Mouse (Mus musculus): ENCODE results near the gene Coa6. TPM values are rescaled to one million over a fixed set of nuclear protein-coding genes. Genes with fewer than 3 reads are reported as not detected.
"Not testable (repeated sequence)": the region's sequence is repeated elsewhere in the genome, so short reads cannot be mapped to it uniquely, and the experiment has no call there.

Gene Coa6
- polyA plus RNA-seq, 1 experiment from 2014 or later: 47.7 TPM

DNA sequence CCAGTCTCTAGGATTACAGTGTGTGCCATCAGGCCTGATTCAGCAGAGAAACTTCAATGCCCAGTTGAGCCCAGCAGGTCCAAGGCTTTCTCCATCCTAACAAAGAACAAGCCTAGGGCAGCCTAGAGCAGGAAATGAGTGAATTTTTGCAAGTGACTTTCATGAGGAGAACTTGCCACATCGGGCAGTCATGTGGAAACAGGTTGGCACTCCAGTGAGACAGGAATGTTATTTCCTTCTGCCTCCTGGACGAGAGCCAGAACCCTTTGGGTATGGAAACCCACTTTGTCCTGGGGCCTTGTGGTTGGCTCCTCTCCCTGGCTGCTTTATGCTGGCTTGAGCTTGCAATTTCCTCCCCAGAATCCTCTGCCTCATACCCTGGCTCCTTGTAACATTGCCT, 30.8 kb upstream of the Coa6 start:
- DNase-seq (peak; percentile 18), ATAC-seq (ENCODE audit: insufficient read depth) (no peak)
- Histone ChIP-seq H3K4me2 (no peak overlapping the region), H3K9ac (no peak overlapping the region), H3K4me3 (ENCODE audit: low read depth, low read length) (no peak overlapping the region), H3K27me3 (ENCODE audit: insufficient read depth, low read length) (no peaks in the 10 kb centered on the region), H3K9me3 (ENCODE audit: low read depth, low read length) (no peaks in the 10 kb centered on the region), H3K27ac (ENCODE audit: low read depth) (no peak overlapping the region), H3K36me3 (ENCODE audit: insufficient read depth) (no peaks in the 10 kb centered on the region), H3K4me1 (ENCODE audit: insufficient read depth) (no peaks in the 10 kb centered on the region)
- TF ChIP-seq CTCF (IDR thresholded peaks at IDR 0.05; ENCODE audit: low read depth): no peak
- 53% methylated on average over 2 of the region's 2 CpGs for WGBS

DNA sequence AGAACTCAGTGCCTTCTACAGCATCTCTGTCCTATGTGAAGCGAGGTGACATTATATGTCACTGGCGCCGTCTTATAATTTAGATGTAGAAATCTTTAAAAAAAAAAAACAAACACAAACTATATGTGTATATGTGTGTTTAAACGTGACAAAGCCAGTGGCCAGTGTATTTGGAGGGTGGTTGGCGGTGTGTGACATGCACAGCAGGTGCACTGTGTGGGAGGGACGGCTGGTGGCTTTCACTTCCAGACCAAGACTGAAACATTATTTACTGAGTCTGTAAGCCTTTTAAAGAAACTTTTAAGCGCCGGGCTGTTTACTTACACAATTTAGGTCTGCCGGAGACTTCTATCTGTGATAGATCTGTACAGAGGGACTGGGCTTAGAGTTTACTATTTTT, 26.9 kb upstream of the Coa6 start:
- H3K4me2 ChIP-seq: no peak overlapping the region
- no peak overlapping the region for H3K27ac ChIP-seq (ENCODE audit: low read depth)
- no peaks in the 10 kb centered on the region for H3K4me1 ChIP-seq (ENCODE audit: insufficient read depth)
- H3K27me3 ChIP-seq (ENCODE audit: insufficient read depth, low read length): no peaks in the 10 kb centered on the region
- no peak for DNase-seq
- no peak overlapping the region for H3K9ac ChIP-seq
- H3K4me3 ChIP-seq (ENCODE audit: low read depth, low read length): no peak overlapping the region
- H3K36me3 ChIP-seq (ENCODE audit: insufficient read depth): no peaks in the 10 kb centered on the region
- TF ChIP-seq CTCF (IDR thresholded peaks at IDR 0.05; ENCODE audit: low read depth): no peak
- WGBS: 73% methylated on average over 9 of the region's 9 CpGs
- ATAC-seq (ENCODE audit: insufficient read depth): no peak
- no peaks in the 10 kb centered on the region for H3K9me3 ChIP-seq (ENCODE audit: low read depth, low read length)

DNA sequence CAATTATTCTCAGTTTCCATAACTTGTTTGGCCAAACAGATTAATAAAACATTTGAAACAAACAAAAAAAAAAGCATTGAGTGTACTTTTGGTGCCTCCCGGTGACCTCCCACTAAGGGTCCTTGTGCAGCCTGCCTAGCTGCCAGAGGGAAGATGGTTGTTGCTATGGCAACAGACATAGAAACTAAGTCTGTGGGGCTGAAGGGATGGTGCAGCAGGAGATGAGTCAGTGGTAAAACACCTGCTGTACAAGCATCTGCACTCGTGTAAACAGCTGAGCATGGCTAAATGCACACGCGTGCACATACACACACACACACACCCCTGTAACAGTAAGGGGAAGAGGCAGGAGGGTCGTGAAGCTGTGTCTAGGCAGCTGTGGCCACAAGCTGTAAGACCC, 26.4 kb upstream of the Coa6 start:
- Histone ChIP-seq H3K4me2 (no peak overlapping the region), H3K4me1 (ENCODE audit: insufficient read depth) (no peaks in the 10 kb centered on the region), H3K9me3 (ENCODE audit: low read depth, low read length) (no peaks in the 10 kb centered on the region), H3K27ac (ENCODE audit: low read depth) (no peak overlapping the region), H3K27me3 (ENCODE audit: insufficient read depth, low read length) (no peaks in the 10 kb centered on the region), H3K36me3 (ENCODE audit: insufficient read depth) (no peaks in the 10 kb centered on the region), H3K4me3 (ENCODE audit: low read depth, low read length) (no peak overlapping the region), H3K9ac (no peak overlapping the region)
- ATAC-seq (ENCODE audit: insufficient read depth) (no peak), DNase-seq (no peak)
- 72% methylated on average over 5 of the region's 5 CpGs for whole genome bisulfite sequencing
- no peak for TF ChIP-seq CTCF (IDR thresholded peaks at IDR 0.05; ENCODE audit: low read depth)

DNA sequence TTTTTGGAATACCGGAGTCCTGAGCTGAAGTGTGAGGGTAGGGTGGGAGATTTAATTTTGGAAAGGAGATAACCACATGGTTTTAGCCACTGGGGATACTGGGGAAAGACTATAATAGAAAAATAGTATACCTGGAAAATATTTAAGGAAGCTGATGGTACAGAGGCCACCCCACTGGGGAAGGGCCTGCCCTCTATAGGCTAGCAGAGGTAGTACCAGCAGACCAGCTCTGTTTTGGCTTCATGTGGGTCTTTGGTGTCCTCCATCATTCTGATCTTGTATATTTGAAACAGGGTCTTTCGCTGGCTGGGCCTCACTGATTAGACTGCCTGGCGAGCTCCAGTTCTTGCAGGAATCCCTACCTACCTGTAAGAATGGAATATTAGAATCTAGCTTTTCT, 24.0 kb upstream of the Coa6 start:
- Histone ChIP-seq H3K36me3 (ENCODE audit: insufficient read depth) (no peaks in the 10 kb centered on the region), H3K4me3 (ENCODE audit: low read depth, low read length) (no peak overlapping the region), H3K27me3 (ENCODE audit: insufficient read depth, low read length) (no peaks in the 10 kb centered on the region), H3K27ac (ENCODE audit: low read depth) (no peak overlapping the region), H3K4me2 (no peak overlapping the region), H3K9me3 (ENCODE audit: low read depth, low read length) (no peaks in the 10 kb centered on the region), H3K9ac (no peak overlapping the region), H3K4me1 (ENCODE audit: insufficient read depth) (no peaks in the 10 kb centered on the region)
- WGBS: 76% methylated on average over 3 of the region's 3 CpGs
- DNase-seq (no peak), ATAC-seq (ENCODE audit: insufficient read depth) (no peak)
- TF ChIP-seq CTCF (IDR thresholded peaks at IDR 0.05; ENCODE audit: low read depth): peak; percentile 46

DNA sequence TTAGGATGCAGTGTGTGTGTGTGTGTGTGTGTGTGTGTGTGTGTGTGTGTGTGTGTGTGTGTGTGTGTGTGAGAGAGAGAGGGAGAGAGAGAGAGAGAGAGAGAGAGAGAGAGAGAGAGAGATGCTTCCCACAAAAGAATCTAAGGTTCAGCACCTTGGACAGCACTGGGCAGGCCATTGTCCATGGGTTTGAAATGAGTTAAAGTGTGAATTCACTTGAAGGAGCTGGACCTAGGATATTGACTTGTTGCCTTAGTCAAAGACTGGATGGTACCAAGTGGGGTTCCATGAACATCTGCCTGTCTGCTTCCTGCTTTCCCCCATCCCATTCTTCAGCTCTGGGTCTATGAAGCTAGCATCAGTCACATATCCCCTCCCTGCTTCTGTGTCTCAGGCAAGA, 17.8 kb upstream of the Coa6 start:
- DNase-seq: peak; percentile 85
- H3K27ac ChIP-seq (ENCODE audit: low read depth); H3K4me1 ChIP-seq (ENCODE audit: insufficient read depth); H3K9me3 ChIP-seq (ENCODE audit: low read depth, low read length); H3K4me3 ChIP-seq (ENCODE audit: low read depth, low read length); H3K4me2 ChIP-seq; H3K27me3 ChIP-seq (ENCODE audit: insufficient read depth, low read length); H3K9ac ChIP-seq; ATAC-seq (ENCODE audit: insufficient read depth); H3K36me3 ChIP-seq (ENCODE audit: insufficient read depth): not testable (repeated sequence)

DNA sequence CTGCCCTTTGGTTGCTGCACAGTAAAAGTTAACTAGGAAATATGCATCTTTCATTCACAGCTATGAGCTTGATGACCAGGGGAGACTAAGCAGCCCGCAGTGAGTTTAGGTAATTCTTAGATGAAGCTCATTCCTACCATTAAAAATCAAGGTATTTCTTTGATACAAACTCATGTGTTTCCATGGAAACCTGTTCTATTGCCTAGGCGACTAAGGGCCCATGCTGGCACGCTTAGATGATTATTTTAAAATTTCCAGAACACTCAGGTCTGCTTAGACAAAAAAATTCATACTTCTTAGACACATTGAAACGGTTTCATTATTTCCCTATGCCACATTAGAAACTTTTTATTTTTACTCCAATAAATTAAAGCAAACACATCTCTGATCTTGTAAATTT, 17.3 kb upstream of the Coa6 start:
- Histone ChIP-seq H3K27ac (ENCODE audit: low read depth) (no peak overlapping the region), H3K9ac (no peak overlapping the region), H3K4me1 (ENCODE audit: insufficient read depth) (no peaks in the 10 kb centered on the region), H3K36me3 (ENCODE audit: insufficient read depth) (no peaks in the 10 kb centered on the region), H3K27me3 (ENCODE audit: insufficient read depth, low read length) (no peaks in the 10 kb centered on the region), H3K9me3 (ENCODE audit: low read depth, low read length) (no peaks in the 10 kb centered on the region), H3K4me3 (ENCODE audit: low read depth, low read length) (no peak overlapping the region), H3K4me2 (no peak overlapping the region)
- DNase-seq (no peak), ATAC-seq (ENCODE audit: insufficient read depth) (no peak)
- TF ChIP-seq CTCF (IDR thresholded peaks at IDR 0.05; ENCODE audit: low read depth): no peak
- WGBS: 63% methylated on average over 4 of the region's 4 CpGs

DNA sequence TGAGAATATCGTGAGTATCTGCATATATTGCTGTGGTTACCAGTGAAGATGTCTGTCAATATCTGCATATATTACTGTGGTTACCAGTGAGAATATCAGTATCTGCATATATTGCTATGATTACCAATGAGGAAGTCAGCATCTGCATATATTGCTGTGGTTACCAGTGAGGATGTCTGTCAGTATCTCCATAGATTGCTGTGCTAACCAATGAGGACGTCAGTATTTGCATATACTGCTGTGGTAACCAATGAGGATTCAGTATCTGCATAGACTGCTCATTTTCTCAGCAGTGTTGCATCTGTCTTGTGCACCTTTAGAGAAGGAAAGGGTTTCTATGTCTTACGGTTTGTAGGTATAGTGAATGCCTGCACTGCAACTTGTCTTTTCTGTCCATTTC, 1.5 kb upstream of the Coa6 start:
- DNase-seq (no peak), ATAC-seq (ENCODE audit: insufficient read depth) (no peak)
- Histone ChIP-seq H3K4me2 (no peak overlapping the region), H3K4me1 (ENCODE audit: insufficient read depth) (no peaks in the 10 kb centered on the region), H3K9me3 (ENCODE audit: low read depth, low read length) (no peaks in the 10 kb centered on the region), H3K27me3 (ENCODE audit: insufficient read depth, low read length) (no peaks in the 10 kb centered on the region), H3K27ac (ENCODE audit: low read depth) (no peak overlapping the region), H3K9ac (no peak overlapping the region), H3K4me3 (ENCODE audit: low read depth, low read length) (no peak overlapping the region), H3K36me3 (ENCODE audit: insufficient read depth) (peaks cover 9% of the 10 kb centered on the region; the same call in 1 of the 2 replicates)
- TF ChIP-seq CTCF (IDR thresholded peaks at IDR 0.05; ENCODE audit: low read depth): no peak
- 76% methylated on average over 3 of the region's 3 CpGs for WGBS

DNA sequence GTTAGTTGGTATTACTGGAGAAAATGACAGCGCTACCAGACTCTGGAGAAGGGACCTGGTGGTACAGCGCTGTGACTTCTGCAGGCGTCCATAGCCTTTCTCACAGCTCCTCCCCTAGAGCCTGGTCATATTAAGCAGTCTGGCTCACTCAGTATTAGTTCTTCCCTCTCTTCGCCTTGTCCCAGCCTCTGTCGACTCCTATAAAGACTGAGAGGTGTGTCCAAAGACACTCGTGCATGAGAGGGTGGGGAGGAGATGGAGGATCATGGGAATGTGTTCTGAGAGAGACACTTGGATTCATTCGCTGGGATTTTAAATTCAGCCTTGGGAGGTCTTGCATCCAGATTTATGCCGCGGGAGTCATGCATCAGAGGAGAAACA, 595 bp downstream of the Coa6 start:
- ATAC-seq (ENCODE audit: insufficient read depth) (peak; percentile 68), DNase-seq (peak; percentile 30)
- Histone ChIP-seq H3K4me2 (peak overlapping the region; percentile 88), H3K9ac (peak overlapping the region; percentile 91), H3K27ac (ENCODE audit: low read depth) (peak overlapping the region; percentile 75; the same call in 1 of the 2 replicates), H3K27me3 (ENCODE audit: insufficient read depth, low read length) (no peaks in the 10 kb centered on the region), H3K4me1 (ENCODE audit: insufficient read depth) (no peaks in the 10 kb centered on the region), H3K4me3 (ENCODE audit: low read depth, low read length) (peak overlapping the region; percentile 89), H3K9me3 (ENCODE audit: low read depth, low read length) (no peaks in the 10 kb centered on the region), H3K36me3 (ENCODE audit: insufficient read depth) (peaks cover 30% of the 10 kb centered on the region)
- TF ChIP-seq CTCF (IDR thresholded peaks at IDR 0.05; ENCODE audit: low read depth): no peak
- WGBS: 7% methylated on average over 9 of the region's 9 CpGs

All from lung, embryonic 14.5 days (tissue).